Mouse (Mus musculus): Measurements from ENCODE around the gene Ppp1r14b.

GRCm38 (mm10) chr19:6969291-6969664 is 5.5 kb upstream of the Ppp1r14b start:
- TF ChIP-seq CTCF (IDR thresholded peaks at IDR 0.05; ENCODE audit: insufficient read depth, low read length), result no peak
- TF ChIP-seq POLR2A (IDR thresholded peaks at IDR 0.05; ENCODE audit: borderline replicate concordance, extremely low read depth, low read depth, low read length), result no peak
